Mouse (Mus musculus) ES-E14 (cell line): ENCODE results near the gene Cd300lb. TPM values are rescaled to one million over a fixed set of nuclear protein-coding genes. Genes with fewer than 3 reads are reported as not detected.

Source experiments
- DNase-seq: peaks from one replicate; pipeline ENCODE4 v3.0.0-alpha.2; 2013; ENCODE audit warnings: low read depth, low spot score
- H3K27ac ChIP-seq: 2 replicates; pipeline ENCODE4 v1.5.1; 2012; ENCODE audit warnings: low read depth, mild to moderate bottlenecking, low read length, moderate library complexity, mixed read lengths; ENCODE audit not compliant: poor library complexity, insufficient read depth, severe bottlenecking
- H3K36me3 ChIP-seq: 2 replicates; pipeline ENCODE4 v1.6.1; 2012; ENCODE audit warnings: mild to moderate bottlenecking, low read length, moderate library complexity, mixed read lengths; ENCODE audit not compliant: control insufficient read depth, poor library complexity, insufficient read depth, severe bottlenecking
- H3K4me1 ChIP-seq, 2 experiments: fragments of 150-350 bp in 1 of 2; sonication (generic) in 1 of 2; 2 replicates each; pipeline ENCODE4 v1.6.1; 2012; ENCODE audit warnings: low read length in 2 of 2, mild to moderate bottlenecking in 1 of 2, mixed read lengths in 1 of 2; ENCODE audit not compliant: control insufficient read depth in 2 of 2, insufficient read depth in 2 of 2, poor library complexity in 1 of 2
- H3K4me3 ChIP-seq, 2 experiments: fragments of 150-350 bp in 1 of 2; sonication (generic) in 1 of 2; 2 replicates each; pipeline ENCODE4 v1.5.1; 2012; ENCODE audit warnings: low read length in 2 of 2, low read depth in 1 of 2, mild to moderate bottlenecking in 1 of 2, mixed read lengths in 1 of 2; ENCODE audit not compliant: insufficient read depth in 1 of 2, poor library complexity in 1 of 2, severe bottlenecking in 1 of 2
- H3K9ac ChIP-seq: 2 replicates; pipeline ENCODE4 v1.6.1; 2012; ENCODE audit warnings: low read depth, mild to moderate bottlenecking, low read length, mixed read lengths; ENCODE audit not compliant: poor library complexity, insufficient read depth, severe bottlenecking
- H3K9me3 ChIP-seq: fragments of 150-350 bp; sonication (generic); 2 replicates; pipeline ENCODE4 v1.6.1; 2012; ENCODE audit warnings: low read depth, mild to moderate bottlenecking, low read length; ENCODE audit not compliant: control insufficient read depth, insufficient read depth
- CHD2 ChIP-seq: IDR thresholded peaks from 2 replicates; pipeline ENCODE4 v1.6.1; 2014; ENCODE audit warnings: mild to moderate bottlenecking, low read depth, low read length, inconsistent platforms
- HCFC1 ChIP-seq: IDR thresholded peaks from 2 replicates; pipeline ENCODE4 v1.6.1; 2012; ENCODE audit warnings: low read length, inconsistent platforms, borderline replicate concordance; ENCODE audit not compliant: insufficient read depth
- MAFK ChIP-seq: IDR thresholded peaks from 2 replicates; pipeline ENCODE4 v1.6.1; 2014; ENCODE audit warnings: mild to moderate bottlenecking, low read depth, low read length, inconsistent platforms; ENCODE audit not compliant: insufficient read depth
- ZC3H11A ChIP-seq: IDR thresholded peaks from 2 replicates; pipeline ENCODE4 v1.6.1; 2012; ENCODE audit warnings: low read depth, mild to moderate bottlenecking, inconsistent platforms, low read length, borderline replicate concordance
- ZNF384 ChIP-seq: IDR thresholded peaks from 2 replicates; pipeline ENCODE4 v1.6.1; 2012; ENCODE audit warnings: low read depth, low read length, inconsistent platforms
- in situ Hi-C, 2 experiments: fragments of 600-800 bp; cut with MboI; formaldehyde crosslinking; loops; one replicate each; pipeline ENCODE4 v1.15.1; 2025; ENCODE audit warnings: low sequenced_read_pairs in 2 of 2, inconsistent platforms in 1 of 2; ENCODE audit not compliant: unreplicated experiment in 2 of 2
- total RNA-seq: library from RNA; depleted of rRNA; stranded (reverse); fragments of 300-350 nt; gene quantifications from 2 replicates; pipeline ENCODE4 v1.2.3, GENCODE M21; 2012

Cd300lb gene
- total RNA-seq, 1 experiment, result not detected

DNA sequence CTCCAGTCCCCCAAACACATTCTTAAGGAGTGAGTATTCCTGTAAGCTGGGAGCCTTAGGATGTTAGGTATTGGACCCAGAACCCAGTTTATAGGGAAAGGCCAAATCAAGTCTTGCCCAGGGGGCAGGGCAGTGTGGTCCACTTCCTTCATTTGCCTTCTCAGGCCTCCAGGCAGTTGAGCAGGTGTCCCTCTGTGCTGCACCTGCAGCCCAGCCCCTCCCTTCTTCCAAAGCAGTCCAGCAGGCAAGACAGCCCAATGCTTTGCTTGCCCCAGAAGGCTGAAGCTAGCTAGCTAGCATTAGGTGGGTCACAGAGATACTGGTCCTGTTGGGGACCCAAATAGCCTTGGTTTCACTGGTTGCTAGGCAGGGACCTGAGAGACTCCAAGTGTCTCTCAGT is 54.0 kb downstream of the Cd300lb start:
- no peak overlapping the region for H3K9ac ChIP-seq
- TF ChIP-seq HCFC1, result no peak
- TF ChIP-seq CHD2, result no peak
- no peak for TF ChIP-seq MAFK
- TF ChIP-seq ZC3H11A, result no peak
- TF ChIP-seq ZNF384, result no peak
- DNase-seq, result no peak
- H3K4me1 ChIP-seq, result peaks cover 5 to 21% of the 10 kb centered on the region in 2 experiments
- no peaks in the 10 kb centered on the region for H3K36me3 ChIP-seq
- no peak overlapping the region for H3K4me3 ChIP-seq
- in situ Hi-C loops, result no loop called here
- H3K27ac ChIP-seq, result no peak overlapping the region
- H3K9me3 ChIP-seq, result no peaks in the 10 kb centered on the region

DNA sequence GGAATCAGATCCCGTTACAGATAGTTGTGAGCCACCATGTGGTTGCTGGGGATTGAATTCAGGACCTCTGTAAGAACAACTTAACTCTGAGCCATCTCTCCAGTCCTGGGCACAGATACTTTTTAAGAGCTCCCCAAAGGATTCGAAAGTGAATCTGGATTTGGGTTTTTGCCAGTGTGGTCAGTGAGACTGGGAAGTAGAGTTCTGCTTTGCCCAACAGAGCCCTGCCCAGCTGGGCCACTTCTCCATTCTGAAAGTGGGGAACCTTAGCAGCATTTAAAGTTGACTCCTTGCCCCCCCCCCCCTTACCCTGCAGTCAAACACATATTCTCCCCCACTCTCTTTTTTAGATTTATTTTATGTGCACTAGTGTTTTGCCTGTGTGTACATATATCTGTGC is 54.5 kb downstream of the Cd300lb start:
- Histone ChIP-seq H3K36me3 (no peaks in the 10 kb centered on the region), H3K4me3 (no peak overlapping the region), H3K27ac (no peak overlapping the region), H3K9me3 (no peaks in the 10 kb centered on the region), H3K9ac (no peak overlapping the region), H3K4me1 (peaks cover 5 to 26% of the 10 kb centered on the region in 2 experiments)
- TF ChIP-seq HCFC1 (no peak), ZC3H11A (no peak), MAFK (no peak), ZNF384 (no peak)
- no peak for DNase-seq
- in situ Hi-C loops, result no loop called here

DNA sequence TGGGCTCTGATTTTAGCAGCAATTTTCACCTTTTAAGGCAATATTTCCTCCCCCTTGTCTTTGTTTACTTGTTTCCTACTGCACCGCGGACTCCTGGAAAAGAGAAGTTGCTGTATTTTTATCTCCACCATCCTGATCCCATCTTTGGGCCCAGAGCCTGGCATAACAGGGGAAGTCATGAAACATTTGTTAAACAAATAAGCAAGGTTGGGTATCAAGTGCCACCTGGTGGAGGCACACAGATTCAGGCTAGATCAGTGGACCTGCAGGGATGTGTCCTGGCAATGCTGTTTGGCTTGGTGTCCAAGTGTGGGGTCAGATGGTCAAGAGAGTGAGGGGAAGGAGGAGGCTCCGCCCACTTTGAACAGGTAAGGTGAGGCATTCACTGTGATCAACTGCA is 57.0 kb downstream of the Cd300lb start:
- Histone ChIP-seq H3K4me1 (peaks cover 12 to 45% of the 10 kb centered on the region in 2 experiments), H3K9ac (no peak overlapping the region), H3K27ac (no peak overlapping the region), H3K9me3 (no peaks in the 10 kb centered on the region), H3K4me3 (no peak overlapping the region), H3K36me3 (no peaks in the 10 kb centered on the region)
- no peak for TF ChIP-seq HCFC1
- peak; percentile 41; the same call in 1 of the 2 replicates for TF ChIP-seq ZC3H11A
- TF ChIP-seq CHD2, result no peak
- DNase-seq, result no peak
- in situ Hi-C loops, result no loop called here

DNA sequence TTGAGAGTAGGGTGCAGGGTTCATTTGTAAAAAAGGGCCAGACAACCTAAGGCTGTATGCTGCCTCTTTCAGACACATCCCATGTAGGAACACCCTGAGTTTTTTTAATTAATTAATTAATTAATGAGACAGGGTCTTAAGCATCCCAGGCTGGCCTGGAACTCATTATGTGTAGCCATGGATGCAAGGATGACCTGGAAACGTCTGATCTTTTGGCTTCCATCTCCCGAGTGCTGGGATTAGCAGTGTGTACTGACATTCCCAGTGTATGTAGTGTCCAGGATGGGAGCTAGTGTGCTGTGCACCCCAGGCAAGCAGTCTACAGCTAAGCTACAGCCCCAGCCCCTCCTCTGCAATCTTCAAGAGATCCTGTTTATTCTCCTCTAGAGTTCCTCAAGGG is 57.6 kb downstream of the Cd300lb start:
- Histone ChIP-seq H3K9me3 (no peaks in the 10 kb centered on the region), H3K4me1 (peaks cover 13 to 49% of the 10 kb centered on the region in 2 experiments), H3K27ac (no peak overlapping the region), H3K4me3 (no peak overlapping the region), H3K9ac (no peak overlapping the region), H3K36me3 (no peaks in the 10 kb centered on the region; the same call in 1 of the 2 replicates)
- TF ChIP-seq HCFC1, result no peak
- TF ChIP-seq ZNF384, result no peak
- no peak for TF ChIP-seq ZC3H11A
- no peak for TF ChIP-seq MAFK
- TF ChIP-seq CHD2, result no peak
- no peak for DNase-seq
- in situ Hi-C loops, result no loop called here

DNA sequence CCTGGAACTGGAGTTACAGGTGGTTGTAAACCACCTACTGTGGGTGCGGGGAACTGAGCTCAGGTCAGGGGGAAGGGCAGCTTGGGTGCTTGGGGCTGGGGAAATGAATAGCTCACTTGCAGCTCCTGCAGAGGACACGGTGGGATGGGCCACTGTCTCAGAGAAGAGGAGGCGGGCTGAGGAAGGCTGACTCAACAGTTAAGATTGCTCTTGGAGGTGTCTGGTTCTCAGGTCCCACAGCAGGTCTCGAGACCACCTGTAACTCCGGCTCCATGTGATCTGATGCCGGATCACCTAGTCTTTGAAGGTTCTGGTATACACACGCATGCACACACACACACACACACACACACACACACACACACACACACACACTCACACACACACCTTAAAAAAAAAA is 58.0 kb downstream of the Cd300lb start:
- H3K4me3 ChIP-seq, result no peak overlapping the region
- peaks cover 13 to 50% of the 10 kb centered on the region in 2 experiments for H3K4me1 ChIP-seq
- in situ Hi-C loops, result no loop called here
- H3K27ac ChIP-seq, result no peak overlapping the region
- TF ChIP-seq ZNF384 (no peak), HCFC1 (no peak), MAFK (no peak), ZC3H11A (no peak), CHD2 (no peak)
- no peaks in the 10 kb centered on the region; the same call in 1 of the 2 replicates for H3K36me3 ChIP-seq
- no peak overlapping the region for H3K9ac ChIP-seq
- H3K9me3 ChIP-seq, result no peaks in the 10 kb centered on the region
- DNase-seq, result no peak
